Mouse (Mus musculus) spleen, postnatal 14 days (tissue): ENCODE data around the gene Tmem202.
A peak's percentile ranks its signal among the peaks of the same experiment; 100 is the strongest.

ENCODE experiments used
- DNase-seq, 2 experiments: peaks; one replicate each; pipeline ENCODE4 v3.0.0; 2021 to 2022; ENCODE audit warnings: low spot score in 2 of 2

The Tmem202 gene

GRCm38 (mm10) chr9:59539441-59540137, at the start of gene Tmem202, which contains the start of gene Hexa:
Gene Tmem202, minus strand, starts transcription at chr9:59539847.
Gene Hexa, plus strand, starts transcription at chr9:59539540.
- peak; percentile 24 to 47 for DNase-seq

- DNase-seq, result no peak
Observed at GRCm38 (mm10) chr9:59588710-59589671, 49.3 kb upstream of the Tmem202 start.

- no peak for DNase-seq
Observed at GRCm38 (mm10) chr9:59588252-59588651, 48.6 kb upstream of the Tmem202 start.

DNA sequence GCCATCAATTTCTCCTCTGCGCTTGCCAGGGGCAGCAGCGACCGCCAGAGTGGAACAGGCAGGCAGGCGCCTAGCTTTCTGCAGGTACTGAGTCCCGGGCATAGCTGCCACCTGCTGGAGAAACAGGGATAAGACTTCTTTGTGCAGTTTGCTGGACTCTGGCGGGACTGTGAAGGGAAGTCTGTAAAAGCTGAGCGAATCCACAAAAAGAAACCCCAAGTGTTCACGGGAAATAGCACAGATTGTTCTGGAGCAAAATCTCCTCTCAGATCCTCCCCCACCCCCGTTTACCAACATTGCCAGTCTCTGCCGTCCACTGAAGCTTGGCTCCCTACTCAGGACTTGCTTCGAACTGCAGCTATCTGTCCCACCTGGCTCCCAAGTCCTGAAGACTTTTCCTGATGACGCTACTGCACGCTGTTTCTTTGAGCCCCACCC, 45.2 kb upstream of the Tmem202 start:
- peak in 1 of 2 experiments; percentile 44 for DNase-seq

- no peak for DNase-seq
Observed at GRCm38 (mm10) chr9:59578505-59578867, 38.8 kb upstream of the Tmem202 start.

DNA sequence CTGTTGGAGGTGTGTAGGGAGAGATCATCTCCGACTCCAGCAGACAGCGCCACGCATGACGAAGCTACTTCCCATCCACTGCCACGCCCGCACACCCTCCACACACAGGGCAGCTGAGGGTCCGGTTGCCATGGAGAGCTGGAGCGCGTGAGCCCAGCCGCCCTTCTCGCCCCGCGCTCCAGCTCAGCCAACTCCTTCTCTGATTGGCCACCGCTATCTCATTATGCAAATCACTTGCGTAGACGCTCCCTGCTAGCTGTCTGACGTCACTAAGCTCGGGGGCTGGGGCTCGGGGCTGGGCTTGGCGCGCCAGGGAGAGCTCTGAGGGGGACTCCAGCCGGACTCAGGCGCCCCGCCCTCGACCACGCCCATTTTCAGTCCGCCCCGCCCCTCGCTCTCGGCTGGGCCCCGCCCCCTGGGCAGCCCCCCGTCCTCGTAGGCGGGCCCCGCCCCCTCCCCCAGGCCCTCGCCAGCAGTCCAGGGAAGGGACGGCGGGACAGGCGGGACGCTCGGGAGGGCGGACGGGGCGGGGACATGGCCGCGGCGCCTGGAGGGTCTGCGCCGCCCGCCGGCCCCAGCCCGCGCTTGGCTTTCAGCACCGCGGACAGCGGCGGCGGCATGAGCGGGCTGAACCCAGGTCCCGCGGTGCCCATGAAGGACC, 38.3 kb upstream of the Tmem202 start, which contains the start of gene Celf6:
Celf6 (plus strand) TSS at position 74 of the 661 bp plus-strand sequence.
- peak; percentile 36 to 37 for DNase-seq

DNA sequence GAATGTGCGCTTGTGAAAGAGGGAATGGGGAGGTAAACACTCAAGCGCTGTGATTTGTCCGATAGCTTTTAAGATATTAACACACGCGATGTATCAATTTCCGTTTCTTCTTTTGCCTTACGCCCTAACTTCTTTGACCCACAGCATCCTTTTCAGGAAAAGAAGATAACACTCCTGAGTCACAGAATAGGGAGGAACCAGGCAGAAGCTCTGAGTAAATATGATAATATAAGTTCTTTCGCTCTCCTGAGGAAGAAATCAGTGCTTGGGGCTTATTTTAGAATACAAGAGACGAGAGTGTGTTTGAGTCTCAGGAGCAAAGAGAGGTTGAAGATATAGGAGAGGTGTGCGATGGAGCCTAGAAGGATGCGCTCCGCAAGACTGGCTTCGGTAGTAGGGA, 37.8 kb upstream of the Tmem202 start:
- DNase-seq, result no peak

DNA sequence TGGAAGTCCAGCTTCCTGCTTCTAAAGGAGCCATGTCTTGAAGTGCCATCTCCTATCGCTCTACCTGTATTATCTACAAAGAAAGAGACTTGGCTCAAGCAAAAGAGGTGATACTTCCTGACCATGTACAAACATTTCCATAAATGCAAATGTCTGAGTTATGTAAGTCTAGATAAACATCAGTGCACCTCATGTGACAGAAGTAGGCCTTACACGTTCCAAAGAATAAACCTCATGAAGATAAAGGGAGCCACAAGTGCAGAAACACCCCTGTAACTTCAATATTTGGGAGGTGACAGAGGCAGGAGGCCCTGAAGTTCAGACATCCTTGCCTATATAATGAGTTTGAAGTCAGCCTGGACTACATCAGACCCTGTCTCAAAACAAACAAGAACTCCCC, 32.2 kb upstream of the Tmem202 start:
- DNase-seq, result no peak

GRCm38 (mm10) chr9:59567111-59567510, 27.5 kb upstream of the Tmem202 start:
- DNase-seq, result peak in 1 of 2 experiments; percentile 23

- peak; percentile 58 to 72 for DNase-seq
Observed at GRCm38 (mm10) chr9:59565600-59565999, 26.0 kb upstream of the Tmem202 start.

DNA sequence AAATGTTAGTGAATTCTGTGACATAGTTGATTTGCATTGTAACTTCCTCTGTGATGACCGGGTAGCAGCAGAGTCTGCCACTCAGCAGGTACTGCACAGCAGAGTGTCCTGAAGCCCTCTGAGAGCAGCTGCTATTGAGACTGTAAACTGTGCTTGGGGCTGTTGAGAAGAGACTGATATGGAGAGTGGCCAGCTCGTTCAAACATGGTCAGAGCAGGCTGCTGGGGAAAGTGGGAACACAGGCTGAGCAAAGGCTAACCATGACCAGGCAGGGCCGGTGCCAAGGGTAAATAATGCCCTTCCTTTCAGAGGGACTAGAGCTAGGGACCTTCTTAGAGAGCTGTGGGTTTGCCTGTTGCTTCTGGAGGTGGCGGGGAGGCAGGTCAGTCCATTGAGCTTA, 14.1 kb upstream of the Tmem202 start:
- no peak for DNase-seq

DNA sequence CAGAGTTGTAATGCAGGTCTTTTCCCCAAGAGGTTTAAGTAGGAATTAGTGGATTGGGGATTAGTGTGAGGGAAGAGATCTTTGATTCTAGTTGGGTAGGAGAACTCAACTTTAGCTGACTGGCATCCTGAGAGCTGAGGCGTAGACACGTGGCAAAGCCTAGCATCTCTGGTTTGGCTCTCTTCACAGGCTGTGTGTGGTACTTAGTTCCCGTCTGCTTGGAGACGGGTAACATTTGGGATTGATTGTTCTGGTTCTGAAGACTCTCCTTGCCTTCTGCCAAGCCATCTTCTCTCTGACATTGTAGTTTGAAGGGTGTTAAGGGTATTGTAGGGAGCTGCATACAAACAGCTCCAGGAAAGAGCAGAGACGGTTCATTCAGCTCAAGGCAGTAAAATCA, 13.0 kb upstream of the Tmem202 start:
- no peak for DNase-seq

DNA sequence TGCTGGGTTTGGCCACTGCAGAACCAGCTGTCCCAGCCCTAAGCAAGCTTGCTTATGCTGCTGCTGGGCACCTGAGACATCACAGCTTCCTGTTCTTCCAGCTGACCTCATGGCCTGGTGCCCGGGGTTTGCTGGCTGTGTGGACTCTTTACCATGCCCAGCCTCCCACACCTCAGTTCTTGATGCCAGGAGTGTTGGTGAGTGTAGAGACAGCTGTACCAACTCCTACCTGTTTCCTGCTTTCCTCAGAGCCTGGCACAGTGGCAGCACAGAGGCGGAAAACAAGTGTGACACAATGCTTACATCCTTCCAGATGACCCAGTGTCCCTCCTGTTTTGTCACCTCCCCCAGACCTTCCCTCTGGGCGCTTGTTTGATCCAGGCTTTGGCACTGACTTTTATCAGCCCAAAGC, 12.0 kb upstream of the Tmem202 start:
- no peak for DNase-seq

- DNase-seq, result no peak
Observed at GRCm38 (mm10) chr9:59551017-59551416, 11.4 kb upstream of the Tmem202 start.

DNA sequence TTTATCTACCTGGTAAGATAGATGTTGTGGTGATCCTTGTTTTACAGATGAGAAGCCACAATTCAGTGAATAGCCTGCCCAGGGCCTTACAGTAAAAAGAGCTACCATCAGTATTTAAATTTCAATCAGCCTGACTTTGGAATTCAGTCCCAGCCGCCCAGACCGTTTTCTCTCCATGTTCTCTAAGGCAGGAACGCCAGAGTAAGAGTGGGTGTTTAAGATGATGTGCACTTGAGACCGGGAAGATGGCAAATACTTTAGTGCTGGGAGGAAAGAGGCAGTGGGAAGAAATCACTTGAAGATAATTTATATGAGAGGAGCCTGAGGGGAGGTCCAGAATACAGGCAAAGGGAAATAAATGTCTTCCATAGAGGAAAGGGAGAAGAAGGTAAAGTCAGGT, 10.4 kb upstream of the Tmem202 start:
- no peak for DNase-seq

- no peak for DNase-seq
Observed at GRCm38 (mm10) chr9:59548961-59549487, 9.4 kb upstream of the Tmem202 start.

DNA sequence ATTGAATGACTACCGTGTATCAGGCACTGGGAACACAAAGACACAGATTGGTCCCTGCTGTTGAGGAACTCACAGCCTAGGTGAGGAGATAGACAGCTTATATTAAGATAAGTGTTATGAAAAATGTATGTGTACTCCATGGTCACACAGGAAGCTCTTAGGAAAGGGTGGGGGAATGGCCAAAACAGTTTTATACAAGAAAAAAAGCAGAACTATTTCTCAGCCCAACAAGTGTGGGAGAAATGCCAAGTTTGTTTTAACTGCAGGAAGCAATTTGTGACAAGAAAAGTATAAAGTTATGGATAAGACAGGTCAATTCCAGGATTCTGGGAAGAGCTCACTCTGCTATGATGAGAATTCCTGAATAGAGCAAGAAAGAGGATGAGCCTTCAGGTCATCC, 8.2 kb upstream of the Tmem202 start:
- no peak for DNase-seq

DNA sequence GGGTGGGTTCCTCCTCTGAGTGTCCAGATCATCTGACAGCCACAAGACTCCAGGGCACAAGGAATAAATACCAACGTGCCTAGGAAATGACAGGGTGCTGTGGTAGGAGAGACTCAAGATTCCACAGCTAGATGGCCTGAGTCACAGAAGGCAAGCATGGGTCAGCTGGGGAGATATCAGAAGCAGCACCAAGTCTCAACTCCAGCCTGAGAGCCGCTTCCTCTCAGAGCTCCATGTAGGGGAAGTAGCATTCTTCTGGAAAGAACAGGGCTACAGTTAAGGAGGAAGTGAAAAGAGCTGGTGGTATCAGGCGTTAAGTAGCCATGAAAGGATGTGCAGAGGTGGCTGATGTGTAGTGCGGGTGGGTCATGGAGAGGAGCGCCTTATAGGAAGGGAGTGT, 5.1 kb upstream of the Tmem202 start:
- no peak for DNase-seq

DNA sequence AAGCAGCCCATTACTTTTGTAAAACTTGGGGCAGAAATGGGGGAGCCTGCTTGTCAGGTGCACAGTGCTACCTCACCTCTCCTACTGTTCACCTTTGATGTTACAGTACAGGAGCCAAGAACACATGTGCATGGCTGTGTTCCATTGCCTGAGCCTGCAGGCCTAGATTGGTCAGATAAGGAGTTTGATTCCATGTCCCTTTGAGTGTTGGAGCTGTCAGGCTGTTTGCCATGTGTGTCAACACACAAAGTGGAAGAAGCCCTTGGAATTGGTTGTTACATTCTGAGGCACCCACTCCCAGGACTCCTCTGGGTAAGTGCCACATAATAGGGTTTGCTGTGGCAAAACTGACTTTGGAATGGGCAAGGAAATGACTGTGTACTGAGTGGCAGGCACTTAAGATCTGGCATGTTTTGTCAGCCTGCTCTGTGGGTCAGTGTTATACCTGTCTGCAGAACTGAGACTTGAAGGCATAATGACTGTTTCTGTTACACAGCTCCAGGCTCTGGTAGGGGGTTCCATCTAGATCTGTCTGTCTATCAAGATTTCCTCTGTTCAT, 3.2 kb upstream of the Tmem202 start:
- DNase-seq, result no peak

DNA sequence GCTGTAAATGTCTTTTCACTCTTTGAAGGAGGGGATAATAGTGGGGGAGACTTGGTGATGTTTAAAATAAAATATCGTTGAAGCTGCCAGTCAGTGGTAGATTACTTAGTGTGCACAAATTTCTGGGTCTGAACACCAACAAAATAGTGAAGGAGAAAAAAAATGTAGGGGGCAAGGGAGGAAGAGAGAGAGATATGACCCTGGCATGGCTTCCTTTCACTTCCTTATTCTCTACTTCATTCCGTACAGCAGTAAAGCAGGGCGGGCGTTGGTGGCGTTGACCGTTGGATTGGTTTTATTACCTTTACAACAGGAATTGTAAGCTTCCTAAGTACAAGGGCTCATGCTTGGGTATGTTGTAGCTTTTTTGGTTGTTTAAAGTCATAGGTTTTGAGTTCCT, 2.0 kb upstream of the Tmem202 start:
- DNase-seq, result no peak

DNA sequence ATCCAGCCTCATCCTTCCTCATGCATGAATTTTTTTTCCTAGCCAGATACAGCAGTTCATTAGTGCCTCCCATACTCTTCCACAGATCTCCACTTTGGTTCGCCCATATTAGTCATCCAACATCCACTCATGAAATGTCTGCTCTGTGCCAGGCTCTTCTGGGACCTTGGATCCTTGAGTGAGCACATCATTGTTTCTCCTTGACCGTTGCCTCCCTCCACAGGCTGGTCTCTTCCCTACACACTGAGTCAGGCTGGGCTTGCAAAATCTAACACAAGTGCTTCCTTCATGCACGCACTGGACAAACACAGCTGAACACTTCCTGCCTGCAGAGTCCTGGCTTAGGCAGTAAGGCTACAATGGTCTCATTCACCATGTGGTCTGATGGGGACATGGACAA, 2.0 kb downstream of the Tmem202 start:
- no peak for DNase-seq

DNA sequence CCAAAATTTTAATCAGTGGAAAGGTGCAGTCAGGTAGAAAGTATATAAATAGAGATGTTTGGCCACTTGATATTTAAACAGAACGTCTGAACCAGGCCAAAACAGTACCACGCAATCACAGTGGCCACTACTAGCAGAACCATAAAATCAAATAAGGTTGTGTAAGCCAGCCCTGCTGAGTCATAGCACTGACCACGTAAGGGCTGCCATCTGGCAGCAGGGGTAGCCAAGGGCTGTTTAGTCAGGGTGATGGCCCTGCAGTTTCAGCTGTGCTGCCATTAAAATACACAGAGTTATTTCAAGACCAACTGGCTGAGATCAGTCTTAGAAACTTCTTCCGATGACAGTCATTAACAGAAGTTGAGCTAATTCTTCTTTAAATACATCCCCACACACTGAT, 5.8 kb downstream of the Tmem202 start:
- no peak for DNase-seq
